Mouse (Mus musculus): ENCODE results near the gene Phf2. TPM values are rescaled to one million over a fixed set of nuclear protein-coding genes. Genes with fewer than 3 reads are reported as not detected.

Gene Phf2
- polyA plus RNA-seq, 1 experiment from 2014 or later = 11.8 TPM

GRCm38 (mm10) chr13:48756769-48757168, 114.2 kb downstream of the Phf2 start:
- no peak overlapping the region for H3K27ac ChIP-seq (ENCODE audit: low read depth, low read length)
- no peaks in the 10 kb centered on the region for H3K36me3 ChIP-seq (ENCODE audit: control insufficient read depth, insufficient read depth, low read length)
- no peaks in the 10 kb centered on the region for H3K27me3 ChIP-seq (ENCODE audit: control insufficient read depth, insufficient read depth, low read length)
- WGBS = 72% methylated on average over 15 of the region's 15 CpGs
- H3K4me3 ChIP-seq (ENCODE audit: low read depth, low read length) = no peak overlapping the region
- no peak overlapping the region for H3K9ac ChIP-seq (ENCODE audit: low read length)
- DNase-seq (ENCODE audit: low spot score) (no peak), ATAC-seq (ENCODE audit: insufficient read depth, low FRiP score, low TSS enrichment) (no peak)
- no peaks in the 10 kb centered on the region for H3K4me1 ChIP-seq (ENCODE audit: control insufficient read depth, insufficient read depth, low read length)
- no peaks in the 10 kb centered on the region for H3K9me3 ChIP-seq (ENCODE audit: control insufficient read depth, low read length)
- H3K4me2 ChIP-seq (ENCODE audit: low read depth) = no peak overlapping the region

Other genes with a start within 250 kb of the Phf2 start
- gene Ptpdc1, start 245.5 kb downstream of the Phf2 start, polyA plus RNA-seq (2014; fragmentation: Nextera tagmentation; extraction: Ambion mirVana) = 14.5 and 15.0 TPM in 2 replicates
- 0.51 TPM in 1 of 2 replicates, not detected in the other for gene Barx1, start 208.1 kb downstream of the Phf2 start, polyA plus RNA-seq (2014; fragmentation: Nextera tagmentation; extraction: Ambion mirVana)
- 18.6 and 18.9 TPM in 2 replicates for gene Fam120a, start 96.9 kb upstream of the Phf2 start, polyA plus RNA-seq (2014; fragmentation: Nextera tagmentation; extraction: Ambion mirVana)

Data from neural tube, embryonic 11.5 days (tissue).